Mouse (Mus musculus): Measurements from ENCODE around the gene Ap1ar. TPM values are rescaled to one million over a fixed set of nuclear protein-coding genes. Genes with fewer than 3 reads are reported as not detected.

Gene Ap1ar
- total RNA-seq, 4 experiments from 2014 or later = 19.0 to 22.9 (median 20.3) TPM

DNA sequence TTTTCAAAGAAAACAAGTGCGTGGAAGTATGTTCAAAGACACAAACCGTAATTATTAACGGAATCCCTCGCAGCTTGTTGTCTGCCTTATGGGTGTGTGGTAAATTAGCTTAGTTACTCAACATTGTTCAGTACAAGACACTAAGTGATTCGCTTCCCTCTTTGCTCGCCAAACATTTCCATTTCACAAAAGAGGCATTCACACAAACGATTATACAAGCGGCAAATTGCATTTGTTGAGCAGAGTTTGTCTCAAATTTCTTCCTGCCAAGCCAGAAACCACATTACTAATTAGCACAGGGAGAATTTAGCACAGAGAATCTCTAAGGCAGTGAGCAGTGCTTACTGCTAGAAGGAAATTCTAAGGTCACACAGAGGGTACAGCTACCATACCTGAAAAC, 4.6 kb upstream of the Ap1ar start:
- no peak for DNase-seq (ENCODE audit: low spot score)

GRCm38 (mm10) chr3:127837972-127838644, 785 bp upstream of the Ap1ar start:
- DNase-seq (ENCODE audit: low spot score) = no peak

DNA sequence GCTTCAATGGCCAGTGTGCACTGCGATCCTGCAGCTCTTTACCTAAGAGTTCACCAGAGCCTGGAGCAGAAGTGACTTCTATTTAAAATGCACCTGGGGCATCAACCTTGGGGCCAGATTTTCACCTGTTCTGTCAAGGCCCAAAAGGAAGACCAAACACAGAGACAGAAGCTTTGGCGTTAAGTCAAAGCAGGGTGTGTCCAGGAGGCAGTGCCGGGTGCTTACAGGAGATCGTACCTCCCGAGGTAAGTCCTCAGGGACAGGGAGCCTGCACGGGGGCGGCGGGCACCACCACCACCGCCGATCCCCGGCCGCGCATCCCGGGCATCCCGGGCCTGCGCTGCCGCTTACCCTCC, 547 bp downstream of the Ap1ar start:
- no peak for DNase-seq (ENCODE audit: low spot score)

DNA sequence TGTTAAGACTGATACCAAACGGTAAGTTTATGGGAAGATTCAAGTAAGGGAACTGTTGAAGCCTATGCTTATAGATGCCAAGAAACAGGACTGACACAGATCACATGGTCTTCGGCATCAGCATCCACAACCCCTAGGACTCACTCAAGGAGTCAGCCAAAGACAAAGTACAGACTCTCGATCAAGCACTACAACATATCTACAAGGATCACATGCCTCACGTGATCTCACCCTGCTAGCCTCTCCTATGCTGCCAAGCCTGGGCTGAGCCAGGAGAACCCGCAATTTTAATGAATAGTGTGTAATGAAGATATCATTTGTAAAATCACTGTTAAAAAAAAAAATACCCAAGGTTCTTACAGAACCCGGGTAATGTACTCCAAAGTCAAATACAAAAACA, 1.7 kb downstream of the Ap1ar start:
- no peak for DNase-seq (ENCODE audit: low spot score)

- DNase-seq (ENCODE audit: low spot score) = no peak
Observed at GRCm38 (mm10) chr3:127834040-127834439, 3.3 kb downstream of the Ap1ar start.

DNA sequence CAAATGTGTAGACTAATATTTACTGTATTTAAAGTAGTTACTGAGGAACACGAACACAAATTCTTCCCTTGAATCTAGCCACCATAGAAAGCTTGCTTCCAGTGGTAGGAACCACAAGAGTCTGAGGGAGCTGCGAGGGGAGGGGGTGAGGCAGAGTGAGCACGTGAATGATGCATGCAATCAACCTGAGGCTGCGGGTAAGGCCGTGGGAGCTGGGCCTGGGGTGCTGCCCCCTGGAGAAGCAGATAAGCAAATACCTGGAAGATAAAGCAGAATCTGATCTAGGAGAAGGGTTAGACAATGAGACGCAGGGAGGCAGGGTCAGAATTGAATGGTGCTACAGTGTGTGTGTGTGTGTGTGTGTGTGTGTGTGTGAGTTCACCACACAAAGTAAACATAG, 6.2 kb downstream of the Ap1ar start:
- DNase-seq (ENCODE audit: low spot score) = no peak

DNA sequence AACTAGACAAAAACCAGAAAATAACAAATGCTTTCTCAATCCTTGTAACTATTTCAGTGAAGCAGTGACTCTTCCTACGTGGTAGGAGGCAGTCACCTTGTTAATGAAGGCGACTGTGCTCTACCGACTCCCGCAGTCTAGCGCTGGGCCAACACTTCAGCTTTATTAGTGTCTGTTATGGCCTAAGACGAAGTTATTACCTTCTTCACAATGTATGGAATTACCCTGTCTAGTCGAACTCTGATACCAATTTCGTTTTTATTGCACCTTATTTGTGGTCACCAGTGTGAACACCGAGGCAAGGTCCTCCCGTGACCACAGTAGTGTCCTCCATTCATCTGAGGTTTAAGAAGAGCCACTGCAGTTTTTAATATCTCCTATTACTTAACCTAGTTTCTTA, 7.1 kb downstream of the Ap1ar start:
- DNase-seq (ENCODE audit: low spot score) = no peak

GRCm38 (mm10) chr3:127827123-127827522, 10.2 kb downstream of the Ap1ar start:
- peak; percentile 28 for DNase-seq (ENCODE audit: low spot score)

DNA sequence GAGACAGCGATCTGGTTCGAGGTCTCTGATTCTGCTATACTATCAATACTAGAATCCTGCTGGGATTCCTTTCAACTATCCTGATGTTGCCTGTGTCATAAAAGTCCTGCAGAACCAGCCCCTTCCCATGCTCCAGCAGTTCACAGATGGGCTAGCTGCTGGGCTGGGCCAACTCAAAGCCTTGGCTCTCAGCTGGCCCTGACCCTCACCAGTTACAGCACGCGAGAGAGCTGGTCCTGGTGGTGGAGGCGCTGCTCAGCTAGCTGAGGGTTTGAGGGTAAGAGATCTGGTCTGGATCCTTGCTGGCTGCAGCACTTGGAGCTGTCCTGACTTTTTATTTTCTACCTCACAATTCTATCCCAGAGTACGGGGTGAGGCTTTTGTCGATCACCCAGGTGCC, 10.8 kb downstream of the Ap1ar start:
- no peak for DNase-seq (ENCODE audit: low spot score)

- no peak for DNase-seq (ENCODE audit: low spot score)
Observed at GRCm38 (mm10) chr3:127823886-127824863, 13.1 kb downstream of the Ap1ar start.

- DNase-seq (ENCODE audit: low spot score) = no peak
Observed at GRCm38 (mm10) chr3:127821209-127821608, 16.1 kb downstream of the Ap1ar start.

GRCm38 (mm10) chr3:127820400-127820799, 16.9 kb downstream of the Ap1ar start:
- no peak for DNase-seq (ENCODE audit: low spot score)

DNA sequence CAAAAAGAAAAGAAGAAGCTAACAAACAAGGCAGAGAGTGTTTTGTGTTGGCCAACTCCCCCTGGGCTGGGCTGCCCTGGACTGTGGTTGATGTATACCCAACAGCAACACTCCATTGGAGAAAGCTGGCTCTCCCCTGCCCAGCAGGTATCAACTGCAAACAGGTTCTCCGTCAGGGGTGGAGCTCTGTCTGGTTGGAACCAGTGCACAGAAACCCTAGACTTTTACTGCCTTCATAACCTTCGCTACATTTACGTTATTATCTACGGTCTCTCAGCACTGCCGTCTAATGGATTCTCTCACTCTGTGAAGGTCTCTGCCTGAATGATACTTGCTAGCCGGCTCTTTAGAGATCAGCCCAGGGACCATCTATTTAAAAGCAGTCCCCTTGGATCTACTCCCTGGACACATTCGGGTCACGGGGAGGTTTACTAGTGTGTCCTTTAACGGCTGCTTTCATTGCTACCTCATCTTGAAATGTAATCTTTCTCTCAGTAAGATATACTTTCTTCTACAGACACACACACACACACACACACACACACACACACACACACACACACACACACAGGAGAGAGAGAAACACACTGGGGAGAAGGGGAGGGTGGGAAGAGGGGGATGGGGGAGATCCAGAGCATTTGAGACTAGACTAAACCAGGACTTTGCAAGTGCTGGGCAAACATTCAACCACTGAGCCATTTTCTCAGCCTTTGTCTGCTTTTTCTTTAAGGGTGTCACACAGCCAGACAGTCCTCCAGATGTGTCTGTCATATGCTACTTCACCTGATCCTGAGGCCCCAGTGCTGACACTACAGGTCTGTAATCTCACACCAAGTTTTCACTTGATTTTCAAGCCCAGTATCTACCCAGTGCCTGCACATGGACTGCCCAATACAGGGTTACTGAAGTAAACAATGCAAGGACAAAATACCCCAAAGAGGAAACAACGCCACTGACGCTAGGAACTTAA, 18.3 kb downstream of the Ap1ar start:
- DNase-seq (ENCODE audit: low spot score) = no peak

DNA sequence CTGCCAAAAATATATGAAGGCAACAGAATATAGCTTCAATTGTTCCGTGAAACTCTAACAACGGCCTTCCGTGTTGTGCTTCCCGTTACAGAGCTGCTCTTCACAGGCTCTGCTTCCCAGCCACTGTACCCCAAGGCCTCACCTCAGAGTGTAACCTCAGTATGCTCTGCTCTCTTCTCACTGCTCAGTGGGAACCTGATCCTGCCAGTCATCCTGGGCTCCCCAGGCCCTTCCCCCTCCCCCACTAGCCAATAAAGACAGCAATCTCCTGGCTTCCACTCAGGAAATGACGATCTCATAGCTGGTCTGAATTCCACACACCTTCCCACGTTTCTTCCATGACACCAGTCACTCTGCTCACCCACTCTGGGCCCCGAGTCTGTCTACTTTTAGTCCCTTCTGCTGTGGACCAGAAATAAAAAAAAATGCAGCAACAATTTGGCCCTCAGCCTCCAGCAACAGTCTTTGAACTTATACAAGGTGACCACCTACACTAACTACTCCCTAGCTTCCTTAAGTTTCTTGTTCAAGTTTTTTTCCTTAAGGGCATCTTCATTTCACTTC, 20.1 kb downstream of the Ap1ar start:
- no peak for DNase-seq (ENCODE audit: low spot score)

DNA sequence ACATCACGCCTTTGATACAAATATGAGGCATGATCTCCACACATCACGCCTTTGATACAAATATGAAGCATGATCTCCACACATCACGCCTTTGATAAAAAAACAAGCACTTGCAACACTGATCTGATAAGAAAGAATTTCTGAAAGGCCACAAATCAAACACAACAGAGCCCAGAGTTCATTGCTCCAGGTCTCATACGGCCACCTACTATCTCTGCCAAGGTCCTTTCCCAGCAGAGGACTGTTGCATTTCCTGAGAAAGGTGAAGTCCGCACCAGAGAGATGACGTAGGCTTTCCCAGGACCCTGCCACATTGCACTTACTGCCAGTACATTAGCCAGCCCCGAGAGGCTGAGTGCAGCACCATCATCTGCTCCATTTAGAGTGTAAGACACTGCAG, 28.2 kb downstream of the Ap1ar start:
- no peak for DNase-seq (ENCODE audit: low spot score)

GRCm38 (mm10) chr3:127807846-127808245, 29.5 kb downstream of the Ap1ar start:
- no peak for DNase-seq (ENCODE audit: low spot score)

- DNase-seq (ENCODE audit: low spot score) = no peak
Observed at GRCm38 (mm10) chr3:127805991-127806390, 31.3 kb downstream of the Ap1ar start.

GRCm38 (mm10) chr3:127805071-127805470, 32.3 kb downstream of the Ap1ar start:
- no peak for DNase-seq (ENCODE audit: low spot score)

DNA sequence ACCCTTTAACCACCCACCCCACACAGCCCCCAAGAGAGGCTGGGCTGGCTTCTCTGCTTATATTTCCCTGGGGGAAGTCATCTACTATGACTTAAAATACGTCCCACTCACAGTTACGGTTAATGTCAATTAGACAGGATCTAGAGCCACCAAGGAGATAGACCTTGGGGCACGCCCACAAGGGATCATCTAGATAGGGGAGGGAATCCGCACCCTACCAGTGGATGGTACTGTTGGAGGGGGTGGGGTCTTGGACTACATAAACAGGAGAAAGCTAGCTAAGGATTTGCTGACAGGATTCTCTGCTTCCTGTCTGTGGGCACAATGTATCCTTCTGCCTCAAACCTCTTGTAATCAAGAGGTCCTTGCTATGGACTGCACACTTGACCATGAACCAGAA, 32.9 kb downstream of the Ap1ar start:
- DNase-seq (ENCODE audit: low spot score) = no peak

- DNase-seq (ENCODE audit: low spot score) = peak; percentile 49
Observed at GRCm38 (mm10) chr3:127802814-127803213, 34.5 kb downstream of the Ap1ar start.

DNA sequence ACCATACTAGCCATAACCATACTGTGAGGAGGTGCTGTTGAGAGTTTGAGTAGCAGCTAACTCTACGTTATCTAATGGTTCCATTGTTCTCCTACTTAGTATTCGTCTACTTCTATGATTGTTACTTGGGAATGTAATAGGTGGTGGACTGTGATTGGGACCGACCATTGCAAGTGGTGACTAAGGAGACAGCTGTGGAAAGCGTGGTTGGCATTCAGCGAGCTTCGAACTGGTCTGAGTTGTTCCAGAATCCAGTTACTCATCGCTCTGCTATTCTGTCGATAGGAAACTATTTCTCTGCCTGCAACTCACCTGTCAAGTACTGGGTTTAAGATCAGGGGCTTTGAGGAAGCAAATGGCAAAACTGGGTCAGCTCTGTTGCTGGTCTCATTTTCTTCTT, 36.2 kb downstream of the Ap1ar start:
- DNase-seq (ENCODE audit: low spot score) = no peak

DNA sequence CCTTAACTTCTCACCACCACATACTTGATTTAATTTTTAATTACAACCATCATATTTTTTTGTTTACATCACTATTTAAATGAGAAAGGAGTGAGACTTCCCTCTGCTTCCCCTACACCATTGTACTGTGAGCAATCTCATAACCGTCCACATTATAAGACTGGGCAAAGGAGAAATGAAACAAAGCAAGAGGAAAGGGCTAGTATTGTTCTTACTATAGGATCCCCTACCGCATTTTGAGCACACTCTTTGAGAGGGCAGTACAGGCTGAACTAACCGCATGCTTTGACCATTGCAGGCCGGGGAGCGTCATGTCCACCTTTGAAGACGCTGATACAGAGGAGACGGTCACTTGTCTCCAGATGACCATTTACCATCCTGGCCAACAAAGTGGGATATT, 41.1 kb downstream of the Ap1ar start:
- DNase-seq (ENCODE audit: low spot score) = no peak
